Mouse (Mus musculus): ENCODE results near the gene Spry2. TPM values are rescaled to one million over a fixed set of nuclear protein-coding genes. Genes with fewer than 3 reads are reported as not detected.

Spry2 gene
- polyA plus RNA-seq, 1 experiment, result 32.0 TPM

GRCm38 (mm10) chr14:105902807-105903206, 6.2 kb upstream of the Spry2 start:
- Histone ChIP-seq H3K36me3 (ENCODE audit: control insufficient read depth, insufficient read depth) (no peaks in the 10 kb centered on the region), H3K4me2 (ENCODE audit: low read depth) (no peak overlapping the region), H3K4me3 (no peak overlapping the region), H3ac (ENCODE audit: control insufficient read depth, insufficient read length) (no peak overlapping the region), H3K79me2 (ENCODE audit: control insufficient read depth, insufficient read depth) (no peaks in the 10 kb centered on the region), H3K27me3 (ENCODE audit: control insufficient read depth, insufficient read depth, insufficient read length) (no peaks in the 10 kb centered on the region)
- TF ChIP-seq MAX (IDR thresholded peaks at IDR 0.05; ENCODE audit: low read depth) (no peak), POLR2AphosphoS2 (IDR thresholded peaks at IDR 0.05; ENCODE audit: insufficient read length, low read depth) (no peak), CEBPB (IDR thresholded peaks at IDR 0.05; ENCODE audit: insufficient read depth, poor library complexity, severe bottlenecking) (no peak), REST (IDR thresholded peaks at IDR 0.05; ENCODE audit: insufficient read depth, insufficient read length) (no peak), MYOD1 (IDR thresholded peaks at IDR 0.05; ENCODE audit: control insufficient read depth in 1 of 3, insufficient read length in 2 of 3, low read depth in 2 of 3) (no peak), TCF12 (IDR thresholded peaks at IDR 0.05; ENCODE audit: insufficient read depth, poor library complexity, severe bottlenecking) (no peak), E2F4 (IDR thresholded peaks at IDR 0.05; ENCODE audit: insufficient read depth) (no peak)

GRCm38 (mm10) chr14:105900841-105901240, 4.2 kb upstream of the Spry2 start:
- no peaks in the 10 kb centered on the region for H3K36me3 ChIP-seq (ENCODE audit: control insufficient read depth, insufficient read depth)
- H3K4me2 ChIP-seq (ENCODE audit: low read depth), result no peak overlapping the region
- peaks cover 9% of the 10 kb centered on the region for H3K79me2 ChIP-seq (ENCODE audit: control insufficient read depth, insufficient read depth)
- no peak overlapping the region for H3K4me3 ChIP-seq
- TF ChIP-seq MYOD1 (IDR thresholded peaks at IDR 0.05; ENCODE audit: control insufficient read depth in 1 of 3, insufficient read length in 2 of 3, low read depth in 2 of 3) (no peak), E2F4 (IDR thresholded peaks at IDR 0.05; ENCODE audit: insufficient read depth) (no peak), USF1 (IDR thresholded peaks at IDR 0.05; ENCODE audit: low read depth) (no peak), TCF3 (IDR thresholded peaks at IDR 0.05; ENCODE audit: insufficient read length, low read depth) (no peak), SRF (IDR thresholded peaks at IDR 0.05; ENCODE audit: control insufficient read depth, insufficient read length, low read depth) (no peak), TCF12 (IDR thresholded peaks at IDR 0.05; ENCODE audit: insufficient read depth, poor library complexity, severe bottlenecking) (no peak), POLR2AphosphoS2 (IDR thresholded peaks at IDR 0.05; ENCODE audit: insufficient read length, low read depth) (no peak), POLR2A (IDR thresholded peaks at IDR 0.05; ENCODE audit: insufficient read length, low read depth) (no peak), MYOG (IDR thresholded peaks at IDR 0.05; ENCODE audit: control insufficient read depth in 1 of 3, insufficient read depth in 1 of 3, insufficient read length in 2 of 3, low read depth in 2 of 3) (no peak), CEBPB (IDR thresholded peaks at IDR 0.05; ENCODE audit: insufficient read depth, poor library complexity, severe bottlenecking) (no peak), MAX (IDR thresholded peaks at IDR 0.05; ENCODE audit: low read depth) (no peak), REST (IDR thresholded peaks at IDR 0.05; ENCODE audit: insufficient read depth, insufficient read length) (no peak)
- H3ac ChIP-seq (ENCODE audit: control insufficient read depth, insufficient read length), result no peak overlapping the region
- H3K27me3 ChIP-seq (ENCODE audit: control insufficient read depth, insufficient read depth, insufficient read length), result no peaks in the 10 kb centered on the region

GRCm38 (mm10) chr14:105899116-105899515, 2.5 kb upstream of the Spry2 start:
- peak overlapping the region; percentile 93 for H3K4me2 ChIP-seq (ENCODE audit: low read depth)
- H3K27me3 ChIP-seq (ENCODE audit: control insufficient read depth, insufficient read depth, insufficient read length), result no peaks in the 10 kb centered on the region
- peak overlapping the region; percentile 97 for H3K4me3 ChIP-seq
- peaks cover 26% of the 10 kb centered on the region for H3K79me2 ChIP-seq (ENCODE audit: control insufficient read depth, insufficient read depth)
- TF ChIP-seq TCF12 (IDR thresholded peaks at IDR 0.05; ENCODE audit: insufficient read depth, poor library complexity, severe bottlenecking) (no peak), E2F4 (IDR thresholded peaks at IDR 0.05; ENCODE audit: insufficient read depth) (no peak)
- H3K36me3 ChIP-seq (ENCODE audit: control insufficient read depth, insufficient read depth), result no peaks in the 10 kb centered on the region
- peak overlapping the region; percentile 35 for H3ac ChIP-seq (ENCODE audit: control insufficient read depth, insufficient read length)

GRCm38 (mm10) chr14:105898266-105899111, 1.9 kb upstream of the Spry2 start:
- peaks cover 32% of the 10 kb centered on the region for H3K79me2 ChIP-seq (ENCODE audit: control insufficient read depth, insufficient read depth)
- no peaks in the 10 kb centered on the region for H3K27me3 ChIP-seq (ENCODE audit: control insufficient read depth, insufficient read depth, insufficient read length)
- H3ac ChIP-seq (ENCODE audit: control insufficient read depth, insufficient read length), result peak overlapping the region; percentile 35
- H3K36me3 ChIP-seq (ENCODE audit: control insufficient read depth, insufficient read depth), result no peaks in the 10 kb centered on the region
- H3K4me2 ChIP-seq (ENCODE audit: low read depth), result peak overlapping the region; percentile 93
- peak in 2 of 3 experiments; percentile 1 to 43 for TF ChIP-seq MYOD1 (IDR thresholded peaks at IDR 0.05; ENCODE audit: control insufficient read depth in 1 of 3, insufficient read length in 2 of 3, low read depth in 2 of 3)
- no peak for TF ChIP-seq CEBPB (IDR thresholded peaks at IDR 0.05; ENCODE audit: insufficient read depth, poor library complexity, severe bottlenecking)
- TF ChIP-seq POLR2A (IDR thresholded peaks at IDR 0.05; ENCODE audit: insufficient read length, low read depth), result peak; percentile 72
- no peak for TF ChIP-seq TCF3 (IDR thresholded peaks at IDR 0.05; ENCODE audit: insufficient read length, low read depth)
- TF ChIP-seq POLR2AphosphoS2 (IDR thresholded peaks at IDR 0.05; ENCODE audit: insufficient read length, low read depth), result peak; percentile 67
- no peak for TF ChIP-seq TCF12 (IDR thresholded peaks at IDR 0.05; ENCODE audit: insufficient read depth, poor library complexity, severe bottlenecking)
- no peak for TF ChIP-seq USF1 (IDR thresholded peaks at IDR 0.05; ENCODE audit: low read depth)
- no peak for TF ChIP-seq REST (IDR thresholded peaks at IDR 0.05; ENCODE audit: insufficient read depth, insufficient read length)
- no peak for TF ChIP-seq MAX (IDR thresholded peaks at IDR 0.05; ENCODE audit: low read depth)
- TF ChIP-seq E2F4 (IDR thresholded peaks at IDR 0.05; ENCODE audit: insufficient read depth), result no peak
- no peak for TF ChIP-seq MYOG (IDR thresholded peaks at IDR 0.05; ENCODE audit: control insufficient read depth in 1 of 3, insufficient read depth in 1 of 3, insufficient read length in 2 of 3, low read depth in 2 of 3)
- TF ChIP-seq SRF (IDR thresholded peaks at IDR 0.05; ENCODE audit: control insufficient read depth, insufficient read length, low read depth), result no peak
- H3K4me3 ChIP-seq, result peak overlapping the region; percentile 97

Data from myocyte (in vitro differentiated cells).